Mouse (Mus musculus) spleen, adult 12 weeks (tissue): Measurements from ENCODE around the gene Nup210l.

Experiments used
- DNase-seq: peaks from one replicate; pipeline ENCODE4 v3.0.0; 2022; ENCODE audit warnings: low spot score

Nup210l gene

DNA sequence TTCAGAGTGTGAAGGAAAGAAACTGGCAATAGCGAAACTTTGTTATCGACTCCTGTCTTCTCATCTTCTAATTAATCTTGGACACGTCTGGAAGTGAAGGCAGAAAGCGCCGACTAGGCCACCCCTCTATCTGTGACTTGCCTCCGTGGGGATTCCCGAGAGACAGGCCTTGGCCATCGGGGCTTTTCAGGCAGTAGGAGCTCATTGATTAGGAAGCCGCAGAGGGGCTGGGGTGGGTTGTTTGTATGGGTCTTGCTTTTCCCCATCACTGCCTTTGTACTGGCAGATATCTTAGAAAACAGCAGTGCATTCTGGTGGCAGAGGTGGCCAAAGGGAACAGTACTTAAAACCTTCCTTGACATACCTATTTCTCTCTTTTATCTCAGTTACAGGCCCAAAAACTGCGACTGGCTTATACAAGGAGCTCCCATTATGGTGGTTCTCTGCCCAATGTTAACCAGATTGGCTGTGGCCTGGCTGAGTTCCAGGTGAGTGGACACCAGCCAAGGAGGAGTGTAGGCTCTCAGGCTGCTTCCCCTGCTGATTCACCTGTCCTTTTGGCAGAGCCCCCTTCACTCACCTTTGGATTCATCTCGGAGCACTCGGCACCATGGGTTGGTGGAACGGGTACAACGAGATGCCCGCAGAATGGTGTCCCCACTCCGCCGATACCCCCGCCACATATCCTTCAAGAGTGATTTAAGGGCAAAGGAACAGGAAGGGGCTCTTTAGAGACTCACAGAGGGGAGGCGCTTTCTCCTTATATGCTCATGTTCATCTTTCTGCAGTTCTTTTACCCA, 153.0 kb downstream of the Nup210l start:
- DNase-seq, result no peak

DNA sequence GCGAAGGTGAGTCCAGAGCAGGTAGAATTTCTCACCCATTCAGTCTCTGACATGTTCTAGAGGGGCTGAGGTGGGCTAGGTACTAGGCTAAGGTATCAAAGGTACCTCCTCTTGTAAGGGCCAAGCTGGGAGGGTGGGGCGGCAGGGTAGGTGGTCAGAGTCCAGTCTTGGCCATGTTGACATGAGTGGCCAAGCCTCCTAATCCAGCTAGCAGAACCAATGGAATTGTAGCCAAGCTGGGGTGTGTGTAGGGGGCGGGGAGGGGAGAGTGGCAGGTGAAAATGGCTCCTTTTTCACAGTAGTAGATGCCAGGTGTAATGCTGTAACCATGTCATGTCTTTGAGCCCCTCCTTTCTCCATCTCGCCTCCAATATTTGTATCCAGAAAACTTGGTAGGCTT, 154.6 kb downstream of the Nup210l start:
- no peak for DNase-seq
